Mouse (Mus musculus) testis, adult 2 months (tissue): Measurements from ENCODE around the gene Hbb-bt. TPM values are rescaled to one million over a fixed set of nuclear protein-coding genes. Genes with fewer than 3 reads are reported as not detected.
"Not testable (repeated sequence)": the region's sequence is repeated elsewhere in the genome, so short reads cannot be mapped to it uniquely, and the experiment has no call there.

Source experiments
- H3K27ac ChIP-seq: fragments of 200-500 bp; 2 replicates; pipeline ENCODE4 v1.5.1; 2012; ENCODE audit warnings: low read depth, low read length; ENCODE audit not compliant: control insufficient read depth, insufficient read depth
- H3K27me3 ChIP-seq: fragments of 200-500 bp; 2 replicates; pipeline ENCODE4 v1.6.1; 2012; ENCODE audit warnings: mild to moderate bottlenecking, low read length, moderate library complexity; ENCODE audit not compliant: control insufficient read depth, insufficient read depth
- H3K36me3 ChIP-seq: fragments of 200-500 bp; 2 replicates; pipeline ENCODE4 v1.6.1; 2012; ENCODE audit warnings: mild to moderate bottlenecking, low read length; ENCODE audit not compliant: control insufficient read depth, insufficient read depth
- H3K4me1 ChIP-seq: fragments of 200-500 bp; 2 replicates; pipeline ENCODE4 v1.6.1; 2012; ENCODE audit warnings: low read length; ENCODE audit not compliant: control insufficient read depth, insufficient read depth
- H3K4me3 ChIP-seq: fragments of 200-500 bp; 2 replicates; pipeline ENCODE4 v1.5.1; 2012; ENCODE audit warnings: low read depth, mild to moderate bottlenecking, low read length, moderate library complexity, mixed read lengths; ENCODE audit not compliant: control insufficient read depth
- CTCF ChIP-seq: fragments of 200-500 bp; IDR thresholded peaks from 2 replicates; pipeline ENCODE4 v1.5.1; 2012; ENCODE audit warnings: low read depth, mild to moderate bottlenecking, inconsistent platforms, low read length, moderate library complexity; ENCODE audit not compliant: control insufficient read depth, insufficient read depth, insufficient replicate concordance
- POLR2A ChIP-seq: fragments of 200-500 bp; IDR thresholded peaks from 2 replicates; pipeline ENCODE4 v1.6.1; 2012; ENCODE audit warnings: low read depth, mild to moderate bottlenecking, inconsistent platforms, low read length, moderate library complexity; ENCODE audit not compliant: control insufficient read depth
- polyA plus RNA-seq: library from polyadenylated mRNA; depleted of rRNA; stranded (reverse); fragments of >200 nt; gene quantifications from 2 replicates; pipeline ENCODE4 v1.2.3, GENCODE M21; 2012

Hbb-bt gene
- polyA plus RNA-seq, 1 experiment, result 8.1 TPM

DNA sequence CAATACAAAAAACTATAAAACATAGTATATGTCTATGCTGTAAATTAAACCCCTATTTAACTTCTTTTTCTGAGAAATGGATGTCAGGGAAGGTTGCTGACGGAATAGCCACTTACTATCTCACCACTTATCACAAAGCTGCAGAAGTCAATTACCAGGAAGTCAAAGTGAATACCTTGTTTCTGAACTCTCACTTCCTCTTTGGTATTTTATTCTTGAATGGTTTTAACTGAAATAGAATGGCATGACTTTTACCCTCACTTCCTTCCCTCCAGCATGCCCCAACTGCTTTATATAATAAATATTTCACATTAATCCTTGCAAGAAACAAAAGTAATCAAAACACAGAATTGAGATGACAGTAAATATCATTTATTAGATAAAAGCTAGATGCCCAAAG lies 1.6 kb downstream of the Hbb-bt start:
- no peak for TF ChIP-seq POLR2A
- TF ChIP-seq CTCF, result no peak
- no peaks in the 10 kb centered on the region for H3K36me3 ChIP-seq
- H3K4me1 ChIP-seq, result no peaks in the 10 kb centered on the region
- no peaks in the 10 kb centered on the region for H3K27me3 ChIP-seq
- H3K27ac ChIP-seq, result no peak overlapping the region
- H3K4me3 ChIP-seq, result no peak overlapping the region

DNA sequence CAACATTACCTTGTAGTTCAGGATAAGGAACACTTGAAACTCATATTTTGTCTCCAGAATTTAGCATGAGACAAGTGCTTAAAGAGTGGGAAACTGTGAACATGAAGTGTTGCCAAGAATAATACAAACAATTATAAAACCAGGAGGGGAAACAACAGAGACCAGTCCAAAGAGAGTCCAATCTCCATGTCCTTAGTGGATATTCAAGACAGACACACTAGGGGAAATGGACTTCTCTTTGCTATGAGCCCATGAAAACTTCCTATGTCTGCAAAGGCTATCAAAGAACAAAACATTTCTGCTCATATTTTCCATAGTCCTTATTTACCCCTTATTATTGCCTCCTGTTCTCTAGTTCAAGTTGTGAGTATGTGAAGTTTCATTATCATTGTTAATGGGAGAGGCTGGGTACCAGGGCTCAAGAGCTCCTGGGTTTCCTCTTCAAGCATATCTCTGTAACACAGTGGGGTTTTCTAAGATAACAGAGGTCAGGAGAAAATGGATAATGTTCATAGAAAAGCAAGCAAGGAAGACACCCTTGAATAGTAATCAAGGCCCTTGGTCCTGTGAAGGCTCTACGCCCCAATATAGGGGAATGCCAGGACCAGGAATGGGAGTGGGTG lies 2.5 kb downstream of the Hbb-bt start:
- TF ChIP-seq CTCF (no peak), POLR2A (no peak)
- no peak overlapping the region for H3K27ac ChIP-seq
- no peaks in the 10 kb centered on the region for H3K4me1 ChIP-seq
- H3K27me3 ChIP-seq, result no peaks in the 10 kb centered on the region
- no peak overlapping the region for H3K4me3 ChIP-seq
- no peaks in the 10 kb centered on the region for H3K36me3 ChIP-seq

DNA sequence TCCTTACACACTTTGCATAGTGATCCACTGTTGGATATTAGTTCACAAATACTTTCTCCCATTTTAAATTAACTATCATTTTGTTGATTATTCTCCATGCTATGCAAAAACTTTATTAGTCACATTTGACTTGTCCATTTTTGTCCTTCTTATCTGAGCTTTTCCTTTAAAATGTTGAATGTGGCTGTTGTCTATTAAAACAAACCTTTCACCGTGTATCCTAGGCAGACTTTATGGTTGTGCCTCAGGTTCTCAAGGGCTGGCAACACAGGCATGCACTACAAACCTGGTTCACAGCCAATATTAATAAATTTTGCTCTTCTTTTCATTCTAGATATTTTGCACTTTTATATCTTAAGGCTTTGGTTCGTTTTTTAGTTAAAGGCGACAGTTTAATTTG lies 3.0 kb downstream of the Hbb-bt start:
- no peaks in the 10 kb centered on the region for H3K27me3 ChIP-seq
- TF ChIP-seq POLR2A, result no peak
- no peak for TF ChIP-seq CTCF
- H3K4me1 ChIP-seq, result no peaks in the 10 kb centered on the region

DNA sequence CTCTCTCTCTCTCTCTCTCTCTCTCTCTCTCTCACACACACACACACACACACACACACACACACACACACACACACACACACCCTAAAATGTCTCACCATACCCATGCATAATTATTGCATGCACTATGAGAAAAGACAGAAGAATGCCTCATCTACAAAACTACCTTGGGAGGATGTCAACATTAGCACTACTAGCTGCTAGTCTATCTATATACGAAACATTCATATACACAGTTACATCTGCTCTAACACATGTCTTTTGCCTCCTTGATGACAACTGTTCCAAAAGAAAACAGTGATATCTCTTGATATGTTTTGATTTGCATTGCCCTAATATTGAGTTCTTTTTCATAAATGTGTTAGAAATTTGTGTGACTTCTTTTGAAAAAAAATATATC lies 3.5 kb downstream of the Hbb-bt start:
- H3K27me3 ChIP-seq, result no peaks in the 10 kb centered on the region
- no peaks in the 10 kb centered on the region for H3K4me1 ChIP-seq
- no peak for TF ChIP-seq POLR2A
- TF ChIP-seq CTCF, result no peak
- no peaks in the 10 kb centered on the region for H3K36me3 ChIP-seq
- H3K4me3 ChIP-seq, result no peak overlapping the region
- no peak overlapping the region for H3K27ac ChIP-seq

More for the DNA sequence above, 3.0 kb downstream of the Hbb-bt start:
- no peak overlapping the region for H3K4me3 ChIP-seq
- H3K27ac ChIP-seq, result no peak overlapping the region
- no peaks in the 10 kb centered on the region for H3K36me3 ChIP-seq

DNA sequence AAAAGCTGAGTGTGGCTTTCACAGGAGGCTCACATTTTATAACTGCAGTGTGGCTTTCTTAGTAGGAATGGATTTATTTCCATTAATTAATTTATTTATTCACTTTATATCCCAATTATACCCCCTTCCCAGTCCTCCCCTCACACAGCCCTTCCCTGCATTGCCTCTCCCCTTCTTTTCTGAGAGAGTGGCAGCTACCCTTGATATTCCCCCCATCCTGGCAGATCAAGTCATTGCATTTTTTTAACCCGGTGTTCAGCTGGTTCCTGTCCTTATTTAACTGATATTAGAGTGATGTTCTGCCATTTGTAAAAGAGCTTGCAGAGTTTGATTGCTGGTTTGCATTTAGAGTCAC lies 4.0 kb downstream of the Hbb-bt start:
- TF ChIP-seq POLR2A (no peak), CTCF (no peak)
- no peaks in the 10 kb centered on the region for H3K36me3 ChIP-seq
- H3K4me1 ChIP-seq, result no peaks in the 10 kb centered on the region
- no peak overlapping the region for H3K27ac ChIP-seq
- H3K27me3 ChIP-seq, result no peaks in the 10 kb centered on the region
- no peak overlapping the region for H3K4me3 ChIP-seq

GRCm38 (mm10) chr7:103808971-103809800 lies 4.6 kb downstream of the Hbb-bt start:
- TF ChIP-seq POLR2A (no peak), CTCF (no peak)
- Histone ChIP-seq H3K4me1 (no peaks in the 10 kb centered on the region), H3K27ac (no peak overlapping the region), H3K27me3 (no peaks in the 10 kb centered on the region), H3K4me3 (no peak overlapping the region), H3K36me3 (no peaks in the 10 kb centered on the region)

DNA sequence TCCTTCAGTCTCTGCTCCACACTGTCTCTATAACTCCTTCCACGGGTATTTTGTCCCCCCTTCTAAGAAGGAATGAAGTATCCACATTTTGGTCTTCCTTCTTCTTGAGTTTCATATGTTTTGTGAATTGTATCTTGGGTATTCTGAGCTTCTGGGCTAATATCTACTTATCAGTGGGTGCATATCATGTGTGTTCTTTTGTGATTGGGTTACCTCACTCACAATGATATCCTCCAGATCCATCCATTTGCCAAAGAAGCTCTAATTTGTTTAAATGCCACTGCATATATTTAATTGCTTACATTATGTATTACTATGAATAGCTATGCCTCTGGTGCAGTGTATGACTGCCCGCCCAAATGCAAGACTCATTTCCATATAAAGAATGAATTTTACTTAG lies 5.7 kb downstream of the Hbb-bt start:
- not testable (repeated sequence) for H3K27me3 ChIP-seq, H3K36me3 ChIP-seq, H3K27ac ChIP-seq

More for the DNA sequence above, 5.7 kb downstream of the Hbb-bt start:
- not testable (repeated sequence) for H3K4me3 ChIP-seq, H3K4me1 ChIP-seq
